Mouse (Mus musculus) left cerebral cortex, postnatal 4 days (tissue): Measurements from ENCODE around the gene Camta1. TPM values are rescaled to one million over a fixed set of nuclear protein-coding genes. Genes with fewer than 3 reads are reported as not detected.
A peak's percentile ranks its signal among the peaks of the same experiment; 100 is the strongest.

ENCODE experiments used
- DNase-seq: peaks from one replicate; pipeline ENCODE4 v3.0.0-alpha.2; 2022
- intact Hi-C: fragments of 180-260 bp; cut with DNase I; formaldehyde crosslinking; loops from one replicate; pipeline ENCODE4 v1.15.1; 2025
- total RNA-seq, 2 experiments: library from RNA; stranded (reverse); gene quantifications; 2 replicates each; pipeline ENCODE4 v1.2.3; 2021

The Camta1 gene
- total RNA-seq, 2 experiments from 2014 or later: 198 to 204 TPM

DNA sequence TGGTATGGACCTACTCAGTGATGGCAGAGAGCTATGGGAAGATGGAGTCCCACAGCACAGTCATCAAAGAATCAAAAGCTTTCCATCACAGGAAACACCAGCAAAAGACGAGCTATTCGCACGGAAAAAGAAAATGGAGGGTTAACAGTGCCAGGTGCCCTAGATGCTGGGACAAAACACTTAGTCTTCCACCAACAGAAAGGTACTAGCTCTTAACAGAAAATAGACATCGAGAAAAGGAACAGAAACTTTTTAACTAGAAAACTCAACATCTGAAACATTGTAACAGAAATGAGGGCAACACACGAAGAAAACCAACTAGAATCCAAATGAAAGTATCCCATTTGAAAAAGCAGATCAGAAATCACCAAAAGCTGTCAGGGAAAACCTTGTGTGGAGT lies 881.5 kb downstream of the Camta1 start:
- intact Hi-C loops: no loop called here
- DNase-seq: no peak

- intact Hi-C loops: no loop called here
- DNase-seq: no peak
Measured at GRCm38 (mm10) chr4:150979455-150979854, 882.2 kb downstream of the Camta1 start.

GRCm38 (mm10) chr4:150978156-150978910 lies 883.3 kb downstream of the Camta1 start:
- intact Hi-C loops: no loop called here

GRCm38 (mm10) chr4:150975145-150975544 lies 886.5 kb downstream of the Camta1 start:
- DNase-seq: no peak
- intact Hi-C loops: no loop called here

More at GRCm38 (mm10) chr4:150978156-150978910, 883.3 kb downstream of the Camta1 start:
- DNase-seq: no peak

DNA sequence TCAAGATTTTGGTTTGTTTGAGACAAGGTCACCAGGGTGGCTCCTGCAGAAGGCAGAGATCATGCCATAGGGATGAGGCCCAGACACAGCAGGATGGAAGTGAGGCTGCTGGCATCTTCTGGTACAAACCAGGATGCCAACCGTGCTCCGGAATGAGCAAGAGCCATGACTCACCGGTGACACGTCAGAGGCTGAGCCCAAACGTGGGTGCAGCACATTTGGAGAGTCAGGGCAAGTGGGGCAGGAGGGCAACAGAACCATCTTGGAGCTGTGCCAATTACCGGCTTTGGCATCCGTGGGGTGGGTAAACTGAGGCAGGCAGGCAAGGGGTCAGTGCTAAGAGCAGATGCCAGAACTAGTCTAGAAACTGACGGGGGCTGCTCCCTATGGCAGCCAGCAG lies 888.4 kb downstream of the Camta1 start:
- no peak for DNase-seq
- intact Hi-C loops: no loop called here

DNA sequence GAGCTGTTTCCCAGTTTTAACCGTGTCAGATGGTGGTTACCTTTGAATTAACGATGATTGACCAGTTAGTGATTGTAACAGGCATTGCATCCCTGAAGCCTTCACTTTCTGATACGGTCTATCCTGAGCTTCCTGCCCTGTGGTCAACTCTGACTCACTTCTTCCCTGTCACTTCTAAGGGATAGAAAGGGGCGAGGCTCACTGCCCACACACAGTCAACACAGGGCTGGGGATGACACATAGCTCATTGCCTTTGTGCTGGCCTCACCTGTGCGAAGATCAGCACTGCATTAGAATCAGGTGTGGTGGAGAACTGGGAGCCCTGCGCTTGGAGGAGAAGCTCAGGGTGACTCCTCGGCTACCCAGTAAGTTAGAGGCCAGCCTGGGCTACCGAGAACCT lies 892.7 kb downstream of the Camta1 start:
- DNase-seq: no peak
- intact Hi-C loops: loop anchor here (5.0 kb wide), 1 partner anchor 173 kb away; no protein-coding TSS in a partner anchor

GRCm38 (mm10) chr4:150966556-150966955 lies 895.1 kb downstream of the Camta1 start:
- intact Hi-C loops: loop anchor here (5.0 kb wide), 1 partner anchor 176 kb away; no protein-coding TSS in a partner anchor

GRCm38 (mm10) chr4:150965555-150965951 lies 896.1 kb downstream of the Camta1 start:
- no peak for DNase-seq
- intact Hi-C loops: loop anchor here (5.0 kb wide), 1 partner anchor 177 kb away; no protein-coding TSS in a partner anchor

More at GRCm38 (mm10) chr4:150966556-150966955, 895.1 kb downstream of the Camta1 start:
- peak; percentile 61 for DNase-seq

GRCm38 (mm10) chr4:150964635-150965554 lies 896.8 kb downstream of the Camta1 start:
- intact Hi-C loops: loop anchor here (5.0 kb wide), 1 partner anchor 177 kb away; no protein-coding TSS in a partner anchor
- DNase-seq: peak; percentile 88

DNA sequence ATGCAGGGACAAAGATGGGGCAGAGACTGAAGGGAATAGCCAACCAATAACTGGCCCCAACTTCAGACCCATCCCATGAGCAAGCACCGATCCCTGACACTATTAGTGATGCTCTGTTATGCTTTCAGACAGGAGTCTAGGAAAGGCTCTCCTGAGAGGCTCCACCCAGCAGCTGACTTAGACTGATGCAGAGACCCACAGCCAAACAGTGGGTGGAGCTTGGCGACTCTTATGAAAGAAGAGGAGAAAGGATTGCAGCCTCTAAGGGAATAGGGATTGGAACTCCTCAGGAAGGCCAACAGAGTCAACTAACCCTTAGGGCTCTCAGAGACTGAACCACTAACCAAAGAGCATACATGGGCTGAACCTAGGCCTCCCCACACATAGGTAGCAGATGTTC lies 898.0 kb downstream of the Camta1 start:
- no peak for DNase-seq
- intact Hi-C loops: no loop called here

GRCm38 (mm10) chr4:150962231-150962630 lies 899.4 kb downstream of the Camta1 start:
- intact Hi-C loops: no loop called here

GRCm38 (mm10) chr4:150958536-150958935 lies 903.1 kb downstream of the Camta1 start:
- intact Hi-C loops: no loop called here
- no peak for DNase-seq

More at GRCm38 (mm10) chr4:150962231-150962630, 899.4 kb downstream of the Camta1 start:
- peak; percentile 25 for DNase-seq

- intact Hi-C loops: no loop called here
- DNase-seq: no peak
Measured at GRCm38 (mm10) chr4:150957106-150957458, 904.6 kb downstream of the Camta1 start.

GRCm38 (mm10) chr4:150956369-150957105 lies 905.1 kb downstream of the Camta1 start:
- intact Hi-C loops: no loop called here
- DNase-seq: peak; percentile 39

GRCm38 (mm10) chr4:150950972-150951371 lies 910.7 kb downstream of the Camta1 start:
- intact Hi-C loops: no loop called here
- no peak for DNase-seq

GRCm38 (mm10) chr4:150944707-150945106 lies 917.0 kb downstream of the Camta1 start:
- intact Hi-C loops: no loop called here
- DNase-seq: no peak

- no peak for DNase-seq
- intact Hi-C loops: no loop called here
Measured at GRCm38 (mm10) chr4:150939991-150940651, 921.6 kb downstream of the Camta1 start.

- intact Hi-C loops: no loop called here
- DNase-seq: no peak
Measured at GRCm38 (mm10) chr4:150938063-150938452, 923.6 kb downstream of the Camta1 start.

DNA sequence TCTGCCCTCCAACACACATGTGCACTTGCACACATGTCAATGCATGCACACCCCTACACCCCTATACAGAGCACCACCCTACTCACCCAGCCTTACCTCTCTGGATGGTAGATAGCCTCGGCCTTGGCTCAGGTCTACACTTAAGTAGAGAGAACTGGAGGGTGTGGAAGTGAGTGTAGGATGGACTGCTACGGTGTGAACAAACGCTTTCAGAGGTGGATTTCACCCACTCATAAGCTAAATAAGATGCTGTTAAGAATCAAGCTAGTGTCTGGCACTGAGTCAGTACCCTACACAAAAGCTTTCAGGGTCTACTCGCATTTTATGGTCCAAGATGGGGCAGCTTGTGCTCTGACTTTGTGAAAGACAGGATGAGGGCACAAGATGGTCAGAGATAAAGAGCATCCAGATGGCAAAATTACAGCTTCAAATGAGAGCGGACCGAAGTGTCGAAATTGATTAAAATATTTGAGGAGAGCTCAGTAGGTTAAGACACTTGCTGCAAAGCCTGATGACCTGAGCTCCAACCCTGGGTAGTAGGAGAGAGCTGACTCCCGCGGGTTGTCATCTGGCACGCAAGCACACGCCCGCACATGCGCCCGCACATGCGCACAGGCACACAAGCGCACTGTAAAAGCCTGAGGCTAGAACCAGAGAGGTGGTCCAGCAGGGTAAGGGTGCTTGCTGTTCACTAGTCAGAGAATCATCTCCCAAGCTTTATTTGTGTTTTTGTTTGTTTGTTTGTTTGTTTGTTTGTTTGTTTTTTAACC lies 924.2 kb downstream of the Camta1 start:
- intact Hi-C loops: no loop called here
- peak; percentile 45 for DNase-seq
